Mouse (Mus musculus) c-Kit-positive CD71-negative TER-119-negative erythroid progenitor cells, embryonic 14.5 days (primary cell): ENCODE results near the gene Usp25.

Experiments used
- DNase-seq: peaks from one replicate; pipeline ENCODE4 v3.0.0-alpha.2; 2013; ENCODE audit warnings: low read depth

Gene Usp25

GRCm38 (mm10) chr16:77034329-77034728 lies 20.8 kb downstream of the Usp25 start:
- DNase-seq, result no peak

GRCm38 (mm10) chr16:77034751-77035150 lies 21.2 kb downstream of the Usp25 start:
- no peak for DNase-seq

- no peak for DNase-seq
Observed at GRCm38 (mm10) chr16:77041573-77041972, 28.1 kb downstream of the Usp25 start.

- DNase-seq, result no peak
Observed at GRCm38 (mm10) chr16:77043499-77043898, 30.0 kb downstream of the Usp25 start.

GRCm38 (mm10) chr16:77054184-77054583 lies 40.7 kb downstream of the Usp25 start:
- DNase-seq, result no peak

- no peak for DNase-seq
Observed at GRCm38 (mm10) chr16:77055519-77056159, 42.1 kb downstream of the Usp25 start.

- no peak for DNase-seq
Observed at GRCm38 (mm10) chr16:77056160-77056520, 42.6 kb downstream of the Usp25 start.

- no peak for DNase-seq
Observed at GRCm38 (mm10) chr16:77058567-77058966, 45.1 kb downstream of the Usp25 start.

GRCm38 (mm10) chr16:77060166-77060565 lies 46.7 kb downstream of the Usp25 start:
- no peak for DNase-seq

- DNase-seq, result no peak
Observed at GRCm38 (mm10) chr16:77063916-77064315, 50.4 kb downstream of the Usp25 start.

GRCm38 (mm10) chr16:77076954-77077735 lies 63.6 kb downstream of the Usp25 start:
- DNase-seq, result no peak

- DNase-seq, result no peak
Observed at GRCm38 (mm10) chr16:77077736-77078005, 64.2 kb downstream of the Usp25 start.

- peak; percentile 10 for DNase-seq
Observed at GRCm38 (mm10) chr16:77084071-77084470, 70.6 kb downstream of the Usp25 start.

- DNase-seq, result no peak
Observed at GRCm38 (mm10) chr16:77089806-77090205, 76.3 kb downstream of the Usp25 start.

- DNase-seq, result no peak
Observed at GRCm38 (mm10) chr16:77093526-77093925, 80.0 kb downstream of the Usp25 start.

- DNase-seq, result no peak
Observed at GRCm38 (mm10) chr16:77095017-77095551, 81.6 kb downstream of the Usp25 start.

- DNase-seq, result peak; percentile 28
Observed at GRCm38 (mm10) chr16:77099018-77099869, 85.7 kb downstream of the Usp25 start.

GRCm38 (mm10) chr16:77103637-77104264 lies 90.2 kb downstream of the Usp25 start:
- no peak for DNase-seq

- no peak for DNase-seq
Observed at GRCm38 (mm10) chr16:77111268-77111667, 97.8 kb downstream of the Usp25 start.

GRCm38 (mm10) chr16:77125908-77126307 lies 112.4 kb downstream of the Usp25 start:
- DNase-seq, result no peak

GRCm38 (mm10) chr16:77128683-77129082 lies 115.2 kb downstream of the Usp25 start:
- DNase-seq, result peak; percentile 40

GRCm38 (mm10) chr16:77133055-77133454 lies 119.5 kb downstream of the Usp25 start:
- DNase-seq, result no peak
